Mouse (Mus musculus) right cerebral cortex, postnatal 36 days (tissue): Measurements from ENCODE around the gene Acta2.

ENCODE experiments used
- DNase-seq, 2 experiments: peaks; one replicate each; pipeline ENCODE4 v3.0.0; 2022; ENCODE audit warnings: low spot score in 2 of 2, mixed read lengths in 1 of 2

Gene Acta2

GRCm38 (mm10) chr19:34192008-34192963 is 63.1 kb downstream of the Acta2 start, which contains the start of gene Stambpl1:
Gene Stambpl1, plus strand, starts transcription at chr19:34192229.
- peak; percentile 63 to 72 for DNase-seq

- peak in 1 of 2 experiments; percentile 19 for DNase-seq
Observed at GRCm38 (mm10) chr19:34191645-34192007, 63.8 kb downstream of the Acta2 start.
